Mouse (Mus musculus): Measurements from ENCODE around the gene Jpt1. TPM values are rescaled to one million over a fixed set of nuclear protein-coding genes. Genes with fewer than 3 reads are reported as not detected.
"Not testable (repeated sequence)": the region's sequence is repeated elsewhere in the genome, so short reads cannot be mapped to it uniquely, and the experiment has no call there.

The Jpt1 gene
- total RNA-seq, 2 experiments from 2014 or later = 188 to 227 TPM

- DNase-seq (ENCODE audit: low spot score in 2 of 2) = no peak
Observed at GRCm38 (mm10) chr11:115512407-115513183, 1.6 kb downstream of the Jpt1 start.

- DNase-seq (ENCODE audit: low spot score in 2 of 2) = no peak
Observed at GRCm38 (mm10) chr11:115512004-115512403, 2.2 kb downstream of the Jpt1 start.

GRCm38 (mm10) chr11:115511121-115511520 is 3.1 kb downstream of the Jpt1 start:
- no peak for DNase-seq (ENCODE audit: low spot score in 2 of 2)

- DNase-seq (ENCODE audit: low spot score in 2 of 2) = no peak
Observed at GRCm38 (mm10) chr11:115510507-115510888, 3.7 kb downstream of the Jpt1 start.

GRCm38 (mm10) chr11:115509773-115510506 is 4.2 kb downstream of the Jpt1 start:
- DNase-seq (ENCODE audit: low spot score in 2 of 2) = no peak

- no peak for DNase-seq (ENCODE audit: low spot score in 2 of 2)
Observed at GRCm38 (mm10) chr11:115508061-115508460, 6.1 kb downstream of the Jpt1 start.

GRCm38 (mm10) chr11:115506586-115506985 is 7.6 kb downstream of the Jpt1 start:
- no peak for DNase-seq (ENCODE audit: low spot score in 2 of 2)

GRCm38 (mm10) chr11:115502636-115503035 is 11.6 kb downstream of the Jpt1 start:
- no peak for DNase-seq (ENCODE audit: low spot score in 2 of 2)

GRCm38 (mm10) chr11:115496559-115496958 is 17.6 kb downstream of the Jpt1 start:
- DNase-seq (ENCODE audit: low spot score in 2 of 2) = not testable (repeated sequence)

- DNase-seq (ENCODE audit: low spot score in 2 of 2) = no peak
Observed at GRCm38 (mm10) chr11:115492387-115492786, 21.8 kb downstream of the Jpt1 start.

- DNase-seq (ENCODE audit: low spot score in 2 of 2) = peak; percentile 82 to 85
Observed at GRCm38 (mm10) chr11:115491356-115492083, 22.7 kb downstream of the Jpt1 start, which contains the start of gene Nt5c. TSS of gene Nt5c (minus strand) at chr11:115491862.

GRCm38 (mm10) chr11:115490441-115491355 is 23.5 kb downstream of the Jpt1 start:
- no peak for DNase-seq (ENCODE audit: low spot score in 2 of 2)

- no peak for DNase-seq (ENCODE audit: low spot score in 2 of 2)
Observed at GRCm38 (mm10) chr11:115488551-115489104, 25.6 kb downstream of the Jpt1 start.

- DNase-seq (ENCODE audit: low spot score in 2 of 2) = no peak
Observed at GRCm38 (mm10) chr11:115485155-115485554, 29.0 kb downstream of the Jpt1 start.

- peak; percentile 86 to 88 for DNase-seq (ENCODE audit: low spot score in 2 of 2)
Observed at GRCm38 (mm10) chr11:115483726-115484125, 30.5 kb downstream of the Jpt1 start.

- no peak for DNase-seq (ENCODE audit: low spot score in 2 of 2)
Observed at GRCm38 (mm10) chr11:115483278-115483677, 30.9 kb downstream of the Jpt1 start.

GRCm38 (mm10) chr11:115481553-115482259 is 32.5 kb downstream of the Jpt1 start:
- peak; percentile 45 to 65 for DNase-seq (ENCODE audit: low spot score in 2 of 2)

GRCm38 (mm10) chr11:115478296-115478938 is 35.8 kb downstream of the Jpt1 start:
- no peak for DNase-seq (ENCODE audit: low spot score in 2 of 2)

- not testable (repeated sequence) for DNase-seq (ENCODE audit: low spot score in 2 of 2)
Observed at GRCm38 (mm10) chr11:115477388-115477787, 36.8 kb downstream of the Jpt1 start.

Measured in layer of hippocampus, postnatal 14 days (tissue).